Mouse (Mus musculus) CH12F3 (cell line): Measurements from ENCODE around the gene H2al1o.
"Not testable (repeated sequence)": the region's sequence is repeated elsewhere in the genome, so short reads cannot be mapped to it uniquely, and the experiment has no call there.

Experiments used
- in situ Hi-C: fragments of 300-500 bp; cut with MboI; formaldehyde crosslinking; loops from 2 replicates; pipeline ENCODE4 v1.14.3; 2020; ENCODE audit warnings: low sequenced_read_pairs

The H2al1o gene

DNA sequence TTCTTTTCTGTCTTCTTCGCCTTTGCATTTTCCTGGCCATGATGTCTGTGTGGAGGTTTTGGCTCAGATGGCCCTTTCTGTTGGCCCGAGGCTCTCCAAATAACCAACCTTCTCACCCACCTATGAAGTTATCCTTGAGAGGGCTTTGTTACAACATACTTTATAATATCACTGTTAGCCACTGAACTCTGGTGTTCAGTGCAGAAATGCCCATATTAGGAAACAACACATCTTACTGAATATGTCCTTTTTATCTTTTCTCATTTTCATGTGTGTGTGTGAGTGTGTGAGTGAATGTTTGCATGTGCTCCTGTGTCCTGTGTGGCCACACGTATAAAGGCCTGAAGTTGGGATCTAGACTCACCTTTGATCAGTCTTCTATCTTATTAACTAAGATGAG lies at the start of gene H2al1o:
Gene H2al1o (minus strand): TSS at position 101 of the 400 bp plus-strand sequence.
- in situ Hi-C loops: not testable (repeated sequence)

DNA sequence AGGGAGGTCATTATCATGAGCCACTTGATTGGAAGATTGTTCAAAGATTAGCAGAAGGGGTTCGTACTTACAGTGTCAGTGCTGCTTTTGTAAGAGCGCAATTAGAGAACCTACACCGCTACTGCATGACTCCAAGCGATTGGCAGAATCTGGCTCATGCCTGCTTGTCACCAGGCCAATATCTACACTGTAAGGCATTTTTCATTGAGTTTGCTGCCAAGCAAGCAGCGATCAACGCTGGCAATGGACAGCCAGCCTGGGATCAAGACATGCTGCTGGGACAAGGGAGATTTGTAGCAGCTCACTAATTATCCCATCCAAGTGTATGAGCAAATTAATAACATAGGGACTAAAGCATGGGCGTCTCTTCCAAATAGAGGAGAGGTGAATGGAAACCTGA lies 25.8 kb upstream of the H2al1o start:
- in situ Hi-C loops: not testable (repeated sequence)

DNA sequence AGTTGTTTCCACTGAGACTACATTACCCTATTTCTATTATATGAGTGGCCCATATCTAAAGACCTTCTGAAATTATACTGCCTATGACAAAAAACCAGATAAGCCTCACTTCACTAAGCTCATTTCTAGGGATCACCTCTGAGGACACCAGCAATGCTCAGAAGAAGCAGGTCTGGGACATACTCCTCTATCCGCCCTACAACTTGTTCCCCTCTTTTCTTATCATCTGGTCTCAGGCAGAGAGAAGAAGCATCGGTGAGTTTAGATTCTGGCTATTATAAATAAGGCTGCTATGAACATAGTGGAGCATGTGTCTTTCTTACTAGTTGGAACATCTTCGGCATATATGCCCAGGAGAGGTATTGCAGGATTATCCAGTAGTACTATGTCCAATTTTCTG lies 35.3 kb downstream of the H2al1o start:
- in situ Hi-C loops: no loop called here
